Mouse (Mus musculus): ENCODE data around the gene Rnf180. TPM values are rescaled to one million over a fixed set of nuclear protein-coding genes. Genes with fewer than 3 reads are reported as not detected.

Rnf180 gene
- total RNA-seq, 2 experiments from 2014 or later, result 1.2 to 2.3 TPM

GRCm38 (mm10) chr13:105134397-105134796 lies 160.2 kb downstream of the Rnf180 start:
- intact Hi-C loops (cut with DNase I), result no loop called here
- no peak for DNase-seq

- DNase-seq, result peak; percentile 25 to 26
- intact Hi-C loops (cut with DNase I), result no loop called here
These were observed 161.8 kb downstream of the Rnf180 start for GRCm38 (mm10) chr13:105132776-105133175.

- no peak for DNase-seq
- intact Hi-C loops (cut with DNase I), result no loop called here
These were observed 162.2 kb downstream of the Rnf180 start for GRCm38 (mm10) chr13:105132370-105132769.

GRCm38 (mm10) chr13:105130080-105130479 lies 164.5 kb downstream of the Rnf180 start:
- intact Hi-C loops (cut with DNase I), result no loop called here
- no peak for DNase-seq

- DNase-seq, result no peak
- intact Hi-C loops (cut with DNase I), result no loop called here
These were observed 172.5 kb downstream of the Rnf180 start for GRCm38 (mm10) chr13:105122092-105122491.

GRCm38 (mm10) chr13:105121617-105122016 lies 173.0 kb downstream of the Rnf180 start:
- intact Hi-C loops (cut with DNase I), result no loop called here
- no peak for DNase-seq

GRCm38 (mm10) chr13:105111599-105111998 lies 183.0 kb downstream of the Rnf180 start:
- intact Hi-C loops (cut with DNase I), result no loop called here
- DNase-seq, result no peak

GRCm38 (mm10) chr13:105104385-105104784 lies 190.2 kb downstream of the Rnf180 start:
- no peak for DNase-seq
- intact Hi-C loops (cut with DNase I), result no loop called here

GRCm38 (mm10) chr13:105100705-105101104 lies 193.9 kb downstream of the Rnf180 start:
- intact Hi-C loops (cut with DNase I), result no loop called here
- no peak for DNase-seq

- DNase-seq, result no peak
- intact Hi-C loops (cut with DNase I), result no loop called here
These were observed 198.3 kb downstream of the Rnf180 start for GRCm38 (mm10) chr13:105096316-105096715.

GRCm38 (mm10) chr13:105089276-105089675 lies 205.3 kb downstream of the Rnf180 start:
- intact Hi-C loops (cut with DNase I), result no loop called here
- DNase-seq, result no peak

- DNase-seq, result no peak
- intact Hi-C loops (cut with DNase I), result no loop called here
These were observed 212.8 kb downstream of the Rnf180 start, which contains the start of gene 4933425L06Rik for GRCm38 (mm10) chr13:105081862-105082261. Gene 4933425L06Rik, plus strand, starts transcription at chr13:105082122.

Other genes with a start within 250 kb of the Rnf180 start
- gene Rgs7bp, start 239.9 kb downstream of the Rnf180 start, total RNA-seq (2021), result 1 to 10 TPM; 4.7 to 5.8 TPM
- gene 4933425L06Rik, start 212.7 kb downstream of the Rnf180 start, total RNA-seq (2021), result not detected
- not detected for gene Htr1a, start 148.8 kb upstream of the Rnf180 start, total RNA-seq (2021)

All from heart, postnatal 10 days (tissue).